Mouse (Mus musculus): Measurements from ENCODE around the gene Zan.

Gene Zan

GRCm38 (mm10) chr5:137332857-137333511 is 143.9 kb downstream of the Zan start:
- DNase-seq (ENCODE audit: inconsistent ontology term): no peak

GRCm38 (mm10) chr5:137330910-137331309 is 146.0 kb downstream of the Zan start:
- no peak for DNase-seq (ENCODE audit: inconsistent ontology term)
